In genomic region chr3:96548824-96549223, GRCm38 (mm10) we compare ENCODE assay signal across 29 mouse cellular contexts. TPM values are rescaled to one million over a fixed set of nuclear protein-coding genes. Genes with fewer than 3 reads are reported as not detected.
"Had no signal": no experiment of that assay in that cellular context is flagged by ENCODE, and none has a peak within 500 bp of the region (broad histone marks: within the 10 kb centered on the region; RNA-seq: fewer than 3 reads in every experiment).

No protein-coding gene starts in this region.

- H3K4me3 ChIP-seq: layer of hippocampus, adult 2 months; limb, embryonic 10.5 days; limb, embryonic 13.5 days; liver, embryonic 12.5 days; liver, embryonic 15.5 days; lung, embryonic 15.5 days; megakaryocyte, embryonic 14.5 days; midbrain, embryonic 10.5 days; midbrain, embryonic 13.5 days; myocyte; neural tube, embryonic 13.5 days; stomach, embryonic 15.5 days had no signal

- H3K9me3 ChIP-seq: limb, embryonic 10.5 days; limb, embryonic 13.5 days; liver, embryonic 12.5 days; liver, embryonic 15.5 days; lung, embryonic 15.5 days; midbrain, embryonic 10.5 days; midbrain, embryonic 13.5 days; neural tube, embryonic 13.5 days; stomach, embryonic 15.5 days had no signal

- ATAC-seq: liver, embryonic 12.5 days; midbrain, embryonic 13.5 days; midbrain, embryonic 16.5 days had no signal

- H3K4me2 ChIP-seq: limb, embryonic 13.5 days; liver, embryonic 12.5 days; liver, embryonic 15.5 days; lung, embryonic 15.5 days; midbrain, embryonic 13.5 days; neural tube, embryonic 13.5 days; stomach, embryonic 15.5 days had no signal

- DNase-seq: kidney, postnatal 25 days; layer of hippocampus, adult 9-11 months; liver; lung, adult 18-20 months; lung, postnatal 10 days; lung, postnatal 36 days; retina, postnatal 1 day; right cerebral cortex, postnatal 25 days; spleen, adult 18-20 months; thymus, postnatal 25 days had no signal

- H3K27me3 ChIP-seq: lung, embryonic 15.5 days; stomach, embryonic 15.5 days had no signal

- H3K9ac ChIP-seq: limb, embryonic 13.5 days; liver, embryonic 12.5 days; liver, embryonic 15.5 days; lung, embryonic 15.5 days; midbrain, embryonic 13.5 days; neural tube, embryonic 13.5 days; stomach, embryonic 15.5 days had no signal

- H3K27ac ChIP-seq: layer of hippocampus, adult 2 months; limb, embryonic 10.5 days; limb, embryonic 13.5 days; liver, embryonic 12.5 days; liver, embryonic 15.5 days; lung, embryonic 15.5 days; midbrain, embryonic 10.5 days; midbrain, embryonic 13.5 days; neural tube, embryonic 13.5 days; stomach, embryonic 15.5 days had no signal

- H3K36me3 ChIP-seq: limb, embryonic 10.5 days; limb, embryonic 13.5 days; liver, embryonic 12.5 days; liver, embryonic 15.5 days; lung, embryonic 15.5 days; midbrain, embryonic 10.5 days; midbrain, embryonic 13.5 days; neural tube, embryonic 13.5 days; stomach, embryonic 15.5 days had no signal

RNA-seq across cellular contexts. Expression of gene Hfe2, which starts 23.9 kb away (rescaled TPM):
- total RNA-seq: monocyte, adult 5-6 weeks; neutrophil, adult 5-6 weeks had no signal

RNA-seq across cellular contexts. Expression of gene Gm16253, which starts 28.0 kb away (rescaled TPM):
- total RNA-seq: layer of hippocampus, adult 2 months; layer of hippocampus, postnatal 25 days; left cerebral cortex, adult 18-20 months; left cerebral cortex, postnatal 25 days; monocyte, adult 5-6 weeks; neutrophil, adult 5-6 weeks had no signal
- polyA plus RNA-seq: large intestine, adult 2 months had no signal

RNA-seq across cellular contexts. Expression of gene Ankrd34a, which starts 47.6 kb away (rescaled TPM):
- total RNA-seq: monocyte, adult 5-6 weeks; neutrophil, adult 5-6 weeks had no signal
